Mouse (Mus musculus) gastrocnemius, postnatal 10 days (tissue): ENCODE measurements at regions not wholly inside any gene's neighbourhood (a gene's known extent, or its start where the extent isn't known, plus 50 kb on each side); places are given as distances from the start of the nearest gene placed in this dataset.
"Not testable (repeated sequence)": the region's sequence is repeated elsewhere in the genome, so short reads cannot be mapped to it uniquely, and the experiment has no call there.

Experiments used
- DNase-seq: peaks from one replicate; pipeline ENCODE4 v3.0.0; 2021; ENCODE audit warnings: mixed read lengths

DNA sequence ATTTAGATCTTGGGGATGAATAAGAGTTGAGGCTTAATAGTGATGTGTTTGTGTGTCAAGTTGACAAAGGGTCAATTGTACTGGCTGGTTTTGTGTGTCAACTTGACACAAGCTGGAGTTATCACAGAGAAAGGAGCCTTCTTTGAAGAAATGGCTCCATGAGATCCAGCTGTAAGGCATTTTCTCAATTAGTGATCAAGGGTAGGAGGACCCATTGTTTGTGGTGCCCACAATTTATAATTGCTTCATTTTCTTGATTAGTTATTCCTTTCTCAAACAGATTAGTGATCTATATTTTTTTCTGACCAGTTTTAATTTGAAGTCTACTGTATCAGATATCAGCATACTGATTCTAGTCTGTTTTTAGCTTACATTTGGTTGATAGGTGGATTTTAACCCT, 313.5 kb upstream of the Nectin3 start:
- DNase-seq = not testable (repeated sequence)

DNA sequence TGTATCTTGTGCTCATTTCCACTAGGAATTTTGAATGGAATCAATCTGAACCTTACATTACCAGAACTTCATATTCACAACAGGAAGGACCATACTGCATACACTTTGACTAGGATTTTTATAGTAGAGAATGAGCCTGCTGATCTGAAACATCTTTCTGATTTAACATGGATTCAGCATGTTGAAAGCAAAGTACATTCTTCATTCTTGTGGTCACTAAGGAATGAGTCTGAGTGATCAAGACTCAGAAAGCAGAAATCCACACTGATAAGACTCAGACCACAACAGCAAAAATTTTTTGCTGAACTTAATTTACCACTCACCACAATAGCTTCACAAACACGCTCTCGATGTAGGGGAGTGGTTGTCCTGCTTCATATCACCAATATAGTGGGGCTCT, 309.2 kb upstream of the Nectin3 start:
- DNase-seq = no peak

DNA sequence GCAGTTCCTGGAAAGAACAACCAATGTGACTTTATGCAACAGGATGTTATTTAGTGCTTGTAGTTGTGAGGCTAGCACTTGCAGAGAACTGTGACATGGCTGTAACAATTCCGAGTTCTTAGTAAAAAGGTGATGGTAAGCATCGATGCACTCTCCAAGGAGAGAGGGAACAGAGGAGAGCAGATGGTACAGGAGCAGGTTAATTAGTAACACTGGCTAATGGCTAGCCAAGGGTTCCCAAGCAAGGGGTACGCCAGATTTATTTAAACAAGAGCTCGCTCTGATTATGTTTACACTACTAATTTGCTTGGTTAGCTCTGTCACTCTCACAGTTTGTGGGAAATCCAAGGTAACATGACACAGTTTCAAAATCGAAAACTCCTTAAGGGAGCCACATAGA, 278.0 kb upstream of the Nectin3 start:
- DNase-seq = no peak

DNA sequence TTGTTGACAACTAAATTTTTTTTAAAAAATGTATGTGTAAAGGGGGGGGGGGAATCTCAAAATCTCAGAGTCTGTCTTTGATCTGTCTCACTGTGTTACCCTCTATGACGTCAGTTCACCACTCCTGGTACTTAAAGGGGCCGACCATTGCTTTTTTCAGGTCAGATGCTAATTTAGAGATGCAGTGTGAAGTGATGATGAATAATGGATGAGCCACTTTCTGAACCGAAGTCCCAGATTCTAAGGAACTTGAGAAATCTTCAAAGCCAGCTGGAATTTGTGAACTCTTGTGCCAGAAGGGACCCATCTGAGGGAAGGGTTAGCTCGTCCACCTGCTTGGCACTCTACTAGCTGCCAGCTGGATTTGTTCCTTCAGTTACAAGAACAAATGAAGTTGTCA, 271.1 kb upstream of the Nectin3 start:
- no peak for DNase-seq

DNA sequence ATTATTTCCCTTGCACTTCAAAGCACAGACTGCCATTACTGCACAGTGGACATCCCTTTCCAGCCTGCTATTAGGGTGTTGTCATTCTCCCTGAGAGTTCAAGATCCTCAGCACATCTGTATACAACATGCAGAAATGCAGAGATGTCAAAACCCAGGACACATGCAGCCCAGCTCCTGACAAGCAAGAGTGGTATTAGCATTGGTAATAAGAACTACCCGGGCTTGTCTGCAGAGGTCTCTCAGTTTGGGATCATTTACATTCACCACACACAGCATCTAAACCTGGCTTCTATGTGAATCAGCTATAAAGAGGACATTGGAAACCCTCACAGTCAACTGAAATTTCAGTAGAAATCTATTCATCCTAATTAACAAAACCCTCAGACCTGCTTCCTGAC, 270.1 kb upstream of the Nectin3 start:
- DNase-seq = no peak

DNA sequence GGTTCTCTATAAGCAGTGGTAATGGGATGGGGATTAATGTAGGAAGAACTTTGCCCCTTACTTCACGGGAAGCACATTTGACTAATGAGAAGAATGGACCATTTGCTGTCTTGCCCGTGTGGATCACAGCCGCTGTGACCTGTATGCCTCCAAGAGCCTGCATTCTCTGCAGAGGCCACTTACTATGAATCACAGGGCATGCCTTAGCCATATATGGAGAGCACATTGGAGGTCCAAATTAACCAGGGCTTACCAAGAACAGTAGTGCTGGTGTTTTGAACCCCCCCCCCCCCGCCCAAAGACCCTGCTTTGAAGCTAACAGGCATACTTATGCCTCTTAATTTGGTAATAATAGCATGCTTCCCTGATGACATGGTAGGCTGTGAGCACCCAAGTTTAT, 236.8 kb upstream of the Nectin3 start:
- no peak for DNase-seq

DNA sequence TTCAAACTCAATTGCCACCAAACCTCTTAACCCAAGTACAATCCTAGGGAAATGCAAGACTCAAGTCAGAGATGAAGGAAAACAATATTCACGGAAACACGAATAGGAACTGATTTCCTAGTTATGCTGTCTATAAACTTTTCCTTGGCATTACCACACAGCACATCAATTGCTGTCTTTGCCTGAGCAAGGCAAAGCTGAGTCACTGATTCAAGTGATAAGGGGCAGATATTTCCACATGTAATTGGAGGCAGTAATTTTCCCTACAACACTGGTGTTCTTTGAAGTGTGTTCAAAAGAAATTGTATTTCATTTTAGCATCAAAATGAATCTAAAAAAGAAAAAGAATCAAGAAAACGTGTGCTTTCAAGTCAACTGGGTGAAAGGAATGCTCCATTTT, 230.1 kb upstream of the Nectin3 start:
- no peak for DNase-seq

DNA sequence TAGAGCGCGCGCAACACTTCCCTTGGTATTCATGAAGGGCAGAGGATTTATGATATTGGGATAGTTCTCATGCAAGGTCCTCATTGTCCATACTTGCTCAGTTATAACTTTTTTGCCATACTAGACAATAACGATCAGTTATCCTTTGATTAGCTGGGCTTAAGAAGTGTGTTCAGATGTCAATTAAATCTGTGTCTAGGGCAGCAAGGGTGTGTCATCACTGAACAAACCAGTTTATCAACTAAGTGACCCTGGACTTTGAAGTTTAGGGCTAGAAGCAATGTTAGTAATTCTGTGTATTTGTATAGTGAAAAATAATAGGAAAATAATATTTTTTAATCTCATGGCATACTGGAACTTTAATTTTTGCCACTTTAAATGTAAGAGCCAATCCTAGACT, 225.3 kb upstream of the Nectin3 start:
- DNase-seq = no peak

DNA sequence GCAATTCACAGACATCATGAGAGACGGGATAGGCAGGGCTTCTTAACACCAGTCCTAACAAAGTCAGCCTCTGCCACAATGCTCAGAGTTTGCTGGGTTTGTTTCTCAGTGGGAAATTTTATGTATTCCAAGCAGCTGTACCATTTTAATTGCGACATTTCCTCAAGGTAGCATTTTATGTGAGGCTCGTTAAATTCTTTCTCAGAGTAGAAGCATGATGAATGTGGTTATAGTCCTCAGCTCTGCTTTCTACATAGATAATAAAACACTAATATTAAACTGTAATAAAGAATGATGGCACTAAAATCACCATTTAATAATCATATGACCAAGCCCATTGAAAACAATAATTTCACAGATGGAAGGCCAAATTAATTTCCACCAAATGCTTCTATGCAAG, 181.5 kb upstream of the Nectin3 start:
- DNase-seq = no peak

DNA sequence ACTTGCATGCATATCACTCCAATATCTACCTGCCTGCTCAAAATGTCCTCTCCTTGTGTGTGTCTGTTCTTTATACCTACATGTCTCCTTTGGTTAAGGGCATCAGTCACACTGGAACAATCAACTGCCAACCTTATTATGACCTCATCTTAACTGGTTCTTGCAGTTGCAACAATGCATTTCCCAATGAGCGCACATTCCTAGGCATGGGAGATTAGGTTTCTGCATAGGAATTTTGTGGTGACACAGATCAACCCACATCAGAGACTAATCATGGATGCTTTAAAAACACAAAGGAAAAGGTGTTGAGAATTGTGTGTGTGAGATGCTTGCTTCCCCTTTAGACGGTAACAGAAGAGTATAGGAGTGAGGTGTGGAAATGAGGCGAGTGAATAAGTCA, 171.3 kb upstream of the Nectin3 start:
- no peak for DNase-seq

DNA sequence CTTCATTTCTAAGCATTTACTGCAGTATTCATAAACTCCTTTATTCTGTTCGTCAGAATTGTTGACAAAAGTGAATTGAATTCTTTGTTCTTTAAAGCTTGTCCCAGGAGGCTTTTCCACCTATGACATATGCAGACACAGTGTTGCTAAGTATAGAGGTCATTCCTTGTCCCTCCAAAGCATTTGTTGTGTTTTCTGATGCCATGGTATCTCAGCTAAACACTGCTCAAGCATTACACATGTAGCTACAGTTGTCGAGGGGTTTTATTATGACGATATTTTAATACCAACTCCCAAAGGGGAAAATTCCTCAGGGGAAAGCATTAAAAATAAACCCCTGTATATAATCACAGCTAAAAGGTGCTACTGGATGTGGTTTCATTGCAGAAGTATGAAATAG, 167.2 kb upstream of the Nectin3 start:
- DNase-seq = no peak

DNA sequence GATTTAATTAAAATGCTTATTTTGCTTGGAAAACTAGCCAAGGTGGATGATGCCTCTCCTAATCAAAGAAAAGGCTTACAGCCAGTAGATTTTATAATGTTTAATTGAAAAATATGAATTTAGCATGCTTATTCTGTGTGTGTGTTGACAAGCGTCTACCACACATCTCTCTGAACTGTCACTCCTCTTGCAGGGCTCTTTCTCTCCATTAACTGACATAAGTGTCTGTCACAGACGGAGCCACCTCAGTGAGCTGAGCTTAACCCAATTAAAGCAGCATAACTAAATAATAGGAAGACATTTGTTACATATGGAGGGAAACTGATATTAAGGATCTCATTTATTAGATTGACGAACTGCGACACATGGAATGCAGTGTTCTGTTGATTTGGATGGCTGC, 164.7 kb upstream of the Nectin3 start:
- DNase-seq = no peak

DNA sequence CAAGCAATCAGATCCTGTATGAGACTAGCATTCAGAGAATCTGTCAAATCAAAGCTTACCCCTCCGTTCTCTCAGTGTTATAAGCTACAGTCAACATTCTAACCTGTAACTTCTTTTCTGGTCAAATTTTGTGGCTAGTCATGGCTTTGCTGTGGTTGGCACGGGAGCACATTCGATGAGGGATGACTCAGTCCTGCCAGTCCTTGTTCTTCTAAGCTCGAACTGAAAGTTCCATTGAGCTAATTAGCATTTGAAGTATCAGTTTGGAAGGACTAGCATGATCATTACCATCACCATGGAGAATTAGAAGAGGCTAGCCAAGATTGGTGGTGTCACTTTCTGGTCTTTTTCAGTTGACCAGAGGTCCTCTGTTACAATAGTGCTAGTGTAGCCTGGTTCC, 156.7 kb upstream of the Nectin3 start:
- no peak for DNase-seq

DNA sequence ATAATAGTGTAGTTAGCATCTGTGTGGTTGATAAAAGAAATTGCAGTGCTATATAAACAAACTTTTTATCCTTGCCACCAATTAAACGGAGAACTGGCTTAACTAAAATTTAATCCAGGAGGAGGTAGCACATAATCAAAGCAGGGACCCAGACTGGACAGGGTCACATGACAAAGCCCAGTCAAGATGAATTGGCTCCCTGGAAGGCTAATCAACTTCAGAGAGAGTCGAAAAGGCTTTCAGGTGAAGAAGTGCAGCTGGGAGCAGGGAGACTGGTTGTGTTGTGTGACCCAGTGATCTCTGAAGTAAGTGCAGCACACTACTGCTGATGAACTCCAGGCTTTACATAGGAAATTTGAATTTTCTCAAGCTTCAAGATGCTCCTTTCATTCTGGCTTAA, 127.5 kb upstream of the Nectin3 start:
- no peak for DNase-seq

DNA sequence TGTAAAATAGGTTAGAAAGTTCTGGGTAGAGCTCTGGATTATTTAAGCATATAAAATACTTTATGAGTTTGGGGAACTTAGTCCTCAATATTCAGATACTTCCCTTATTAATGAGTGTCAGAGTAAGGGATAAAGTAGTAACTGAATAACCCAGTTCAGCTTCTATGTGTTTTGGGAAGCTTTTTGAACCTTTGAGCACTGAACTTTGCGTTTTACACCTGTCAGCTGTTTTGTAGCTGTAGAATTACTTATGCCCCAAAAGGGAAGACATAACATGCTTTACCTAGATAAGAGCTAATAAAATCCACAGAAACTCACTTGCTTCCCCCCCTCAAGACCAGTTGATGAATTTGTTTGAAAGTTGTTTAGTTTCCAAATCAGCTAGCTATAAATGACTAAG, 124.9 kb upstream of the Nectin3 start:
- no peak for DNase-seq

DNA sequence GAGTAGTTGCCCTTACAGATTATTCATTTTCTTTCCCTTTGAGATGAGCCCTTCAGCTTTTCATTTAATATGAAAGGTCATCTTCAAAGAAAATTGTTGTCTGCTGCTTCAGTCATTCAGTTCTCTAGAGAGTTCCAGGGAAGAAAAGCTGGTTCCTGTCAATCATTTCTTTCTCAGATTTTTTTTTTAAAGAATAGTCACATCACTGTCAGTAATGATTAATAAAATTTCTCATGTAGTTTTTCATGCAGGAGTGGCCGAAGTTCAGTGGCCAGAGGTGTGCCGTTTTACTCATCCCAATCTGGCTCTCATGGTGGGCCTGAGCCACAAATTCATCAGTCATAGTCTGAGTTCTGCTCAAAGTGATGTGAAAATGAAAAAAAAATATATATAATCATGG, 121.5 kb upstream of the Nectin3 start:
- no peak for DNase-seq

DNA sequence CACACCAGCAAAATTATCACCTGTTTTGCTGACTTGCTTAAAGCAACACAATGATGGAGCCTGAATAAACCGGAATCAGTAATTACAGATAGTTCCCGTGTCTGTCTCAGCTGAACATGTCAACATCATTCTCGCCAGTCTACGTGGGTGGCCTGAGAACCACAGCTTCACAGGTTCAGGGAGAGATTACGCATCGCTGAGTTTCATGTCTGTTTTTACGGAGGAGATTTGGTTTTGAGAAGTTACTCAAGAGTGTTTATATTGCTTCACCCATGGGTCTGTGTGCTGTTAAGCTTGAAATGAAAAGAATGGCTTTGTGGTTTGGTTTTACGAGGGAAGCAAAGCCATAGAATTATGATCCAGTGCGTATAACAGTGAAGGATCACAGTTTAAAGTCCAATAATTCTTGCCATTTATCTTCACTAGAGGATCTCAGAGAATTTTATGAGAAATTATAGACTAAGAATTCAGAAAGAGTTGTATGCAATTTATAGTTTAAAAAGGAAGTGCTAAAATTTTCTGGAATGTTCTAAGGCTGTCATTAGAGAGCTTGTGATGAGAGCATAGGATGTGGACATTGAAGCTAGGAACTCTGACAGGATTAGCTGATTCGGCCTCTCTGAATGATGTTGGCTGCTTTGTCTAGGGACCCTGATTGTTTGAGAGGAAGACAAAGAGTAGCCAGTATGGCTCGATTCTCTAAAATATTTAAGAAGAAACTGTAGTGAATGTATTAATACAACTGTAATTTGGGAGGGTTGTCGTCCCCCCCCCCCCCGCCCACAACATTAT, 119.4 kb upstream of the Nectin3 start:
- DNase-seq = no peak

DNA sequence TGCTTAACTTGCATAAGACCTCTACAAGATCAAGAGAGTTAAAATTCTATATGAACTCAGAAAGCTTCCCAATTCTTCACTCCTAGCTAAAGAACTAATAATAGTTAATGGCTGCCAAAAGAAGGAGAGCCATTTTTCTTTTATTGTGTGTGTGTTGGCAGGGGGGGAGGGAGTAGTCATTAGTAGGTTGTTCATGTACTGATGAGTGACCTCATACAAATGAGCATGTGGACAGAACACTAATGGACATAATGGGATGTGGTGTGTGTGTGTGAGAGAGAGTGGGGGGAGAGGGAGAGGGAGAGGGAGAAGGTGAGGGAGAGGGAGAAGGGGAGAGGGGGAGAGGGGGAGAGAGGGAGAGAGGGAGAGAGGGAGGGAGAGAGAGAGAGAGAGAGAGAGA, 118.3 kb upstream of the Nectin3 start:
- DNase-seq = no peak

DNA sequence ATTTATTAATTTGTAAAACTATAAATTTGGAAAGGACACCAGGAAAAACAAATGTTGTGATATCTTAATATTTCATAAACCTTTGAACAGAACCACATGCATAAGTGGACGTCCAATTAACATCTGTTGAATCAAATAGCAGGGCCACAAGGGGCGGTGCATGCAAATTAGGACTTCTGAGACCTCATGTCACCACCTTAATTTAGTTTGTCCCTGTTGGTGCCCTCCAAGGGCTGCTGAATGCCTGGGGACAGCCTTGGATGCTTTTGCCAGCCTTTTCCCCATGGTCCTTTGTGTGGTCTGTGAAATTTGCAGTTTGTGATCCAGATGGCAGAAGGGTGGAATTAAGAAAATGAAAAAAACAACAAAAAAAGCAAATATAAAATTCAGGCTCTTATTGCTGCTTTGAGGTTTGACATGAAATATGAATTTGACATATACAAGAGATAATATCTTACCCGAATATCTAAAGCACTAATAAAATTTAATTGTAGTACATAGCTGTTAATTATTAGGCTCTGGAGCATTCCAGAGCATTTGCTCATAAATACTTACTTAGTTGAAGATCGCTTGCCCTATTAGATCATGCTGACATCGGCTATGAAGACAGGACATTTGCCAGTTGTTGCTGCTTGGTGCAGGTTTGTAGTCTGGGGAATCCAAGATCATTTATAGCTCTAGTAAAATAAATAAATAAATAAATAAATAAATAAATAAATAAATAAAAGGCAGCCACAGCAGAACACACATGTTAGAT, 114.9 kb upstream of the Nectin3 start:
- no peak for DNase-seq

DNA sequence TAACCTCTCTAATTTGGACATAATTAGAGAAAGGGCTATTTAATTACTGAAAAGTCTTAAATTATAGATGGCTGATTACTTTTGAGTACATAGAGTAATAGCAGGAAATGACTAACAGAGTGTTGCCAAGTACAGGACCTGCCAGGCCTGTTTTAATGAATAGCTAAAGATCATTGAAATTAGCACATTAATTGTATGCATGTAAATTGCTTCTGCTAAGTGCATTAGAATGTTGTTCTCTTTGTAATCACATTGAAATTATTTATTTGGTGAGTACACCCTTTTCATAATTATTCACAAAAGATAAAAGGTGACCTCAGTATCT, 107.5 kb upstream of the Nectin3 start:
- no peak for DNase-seq

DNA sequence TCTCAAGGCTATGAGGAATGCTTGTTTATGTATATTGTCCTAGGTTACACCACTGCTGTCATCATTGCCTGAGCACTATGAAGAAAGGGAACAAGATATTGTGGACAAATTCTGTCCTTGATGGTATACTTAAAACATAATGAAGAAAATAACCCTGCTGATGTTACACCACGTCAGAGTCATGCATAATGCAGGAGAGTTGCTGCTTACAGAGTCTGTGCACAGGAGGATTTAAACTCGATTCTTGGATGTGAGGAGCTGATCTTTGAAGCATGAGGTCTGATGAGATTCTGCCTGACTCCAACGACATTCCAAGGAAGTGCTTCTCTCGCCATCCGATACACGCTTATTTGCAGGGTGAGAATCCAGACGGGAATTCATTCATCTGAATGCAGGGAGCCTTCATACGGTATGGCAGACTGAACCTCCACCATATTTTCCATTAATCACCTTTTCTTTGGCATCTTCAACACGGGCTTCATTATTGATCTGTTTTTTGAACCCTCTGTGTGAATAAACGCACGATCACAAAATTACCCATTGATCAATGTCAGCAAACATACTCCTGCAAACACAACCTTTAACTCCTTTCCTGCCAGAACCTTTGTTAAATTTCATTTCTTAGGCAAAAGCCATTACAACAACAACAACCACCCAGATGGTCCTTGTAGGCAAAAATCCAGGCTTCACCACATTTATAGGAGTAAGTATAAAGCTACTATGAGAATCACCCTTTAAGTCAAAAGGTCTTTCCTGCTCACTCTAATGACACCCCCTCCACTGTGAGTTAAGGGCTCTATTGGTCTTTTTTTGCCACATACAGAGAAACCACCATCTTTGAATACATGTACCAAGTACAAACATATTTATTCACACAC, 106.9 kb upstream of the Nectin3 start:
- no peak for DNase-seq

DNA sequence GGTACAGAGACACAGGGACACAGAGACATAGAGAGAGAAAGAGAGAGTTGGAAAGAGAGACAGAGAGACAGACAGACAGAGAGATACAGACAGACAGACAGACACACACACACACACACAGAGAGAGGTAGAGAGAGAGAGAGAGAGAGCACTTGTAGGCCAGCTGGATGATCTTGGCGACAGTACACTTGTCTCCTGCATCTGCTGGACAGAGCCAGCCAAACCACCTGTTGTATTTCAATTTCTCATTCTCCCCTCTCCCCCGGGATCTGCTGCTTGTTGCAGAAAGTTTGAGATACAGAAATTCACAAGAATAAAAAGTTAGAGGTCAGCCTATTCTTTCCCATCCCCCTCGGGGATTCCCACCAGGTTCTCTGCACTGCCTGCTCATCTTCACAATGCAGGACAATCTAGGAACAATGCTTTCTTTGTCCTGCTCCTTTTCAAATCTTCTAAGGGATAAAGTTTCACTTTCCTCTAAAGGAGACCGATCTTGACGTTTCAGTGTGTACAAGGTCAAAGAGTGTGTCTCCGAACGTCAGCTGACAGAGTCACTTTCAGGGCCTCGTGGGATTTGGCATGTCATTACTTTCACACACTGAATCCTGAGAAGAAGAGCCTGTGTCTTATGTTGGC, 94.4 kb upstream of the Nectin3 start:
- peak; percentile 4 for DNase-seq

DNA sequence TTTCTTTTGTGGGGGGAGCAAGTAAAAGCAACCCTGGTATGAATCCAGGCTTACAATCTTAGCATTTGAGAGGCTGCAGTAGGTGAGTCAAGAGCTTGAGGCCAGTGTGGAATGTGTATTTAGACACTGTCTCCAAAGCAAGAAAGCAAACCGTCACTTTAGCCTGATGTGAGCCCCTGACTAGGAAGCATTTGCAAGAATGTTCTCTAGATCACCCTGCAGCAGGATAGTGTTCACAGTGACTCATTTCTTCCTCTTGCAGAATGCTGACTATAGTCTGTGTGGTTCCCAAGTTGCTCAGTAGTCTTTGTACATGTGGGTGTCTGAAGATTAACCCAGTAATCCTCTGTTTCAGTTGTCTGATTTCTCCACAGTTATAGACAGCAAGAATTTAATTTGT, 88.7 kb upstream of the Nectin3 start:
- no peak for DNase-seq
